23 mouse cellular contexts compared by ENCODE assay signal in genomic region chr5:114228901-114229300, GRCm38 (mm10). TPM values are rescaled to one million over a fixed set of nuclear protein-coding genes. Genes with fewer than 3 reads are reported as not detected.
"Had no signal": no experiment of that assay in that cellular context is flagged by ENCODE, and none has a peak within 500 bp of the region (broad histone marks: within the 10 kb centered on the region; RNA-seq: fewer than 3 reads in every experiment).

No protein-coding gene starts in this region.

- DNase-seq: liver, embryonic 13.5 days; liver, postnatal 0 days; lung, postnatal 14 days; retina, postnatal 1 day; right cerebral cortex, adult 18-20 months; right cerebral cortex, postnatal 25 days; right cerebral cortex, postnatal 4 days; spleen, adult 18-20 months; thymus, adult 18-20 months; thymus, postnatal 14 days; thymus, postnatal 36 days had no signal

- ATAC-seq: liver, postnatal 0 days; midbrain, embryonic 13.5 days; midbrain, embryonic 15.5 days had no signal

- H3K4me3 ChIP-seq: liver, embryonic 13.5 days; liver, embryonic 15.5 days; lung, embryonic 15.5 days; midbrain, embryonic 13.5 days; midbrain, embryonic 15.5 days; neural tube, embryonic 12.5 days; stomach, embryonic 15.5 days had no signal

- H3K36me3 ChIP-seq: liver, embryonic 13.5 days; liver, embryonic 15.5 days; lung, embryonic 15.5 days; midbrain, embryonic 13.5 days; midbrain, embryonic 15.5 days; neural tube, embryonic 12.5 days; stomach, embryonic 15.5 days had no signal

- H3K27me3 ChIP-seq: liver, embryonic 13.5 days; lung, embryonic 15.5 days; midbrain, embryonic 13.5 days; midbrain, embryonic 15.5 days; neural tube, embryonic 12.5 days; stomach, embryonic 15.5 days had no signal

- H3K9ac ChIP-seq: liver, embryonic 13.5 days; liver, embryonic 15.5 days; liver, postnatal 0 days; lung, embryonic 15.5 days; midbrain, embryonic 13.5 days; midbrain, embryonic 15.5 days; neural tube, embryonic 12.5 days; stomach, embryonic 15.5 days had no signal

- H3K9me3 ChIP-seq: lung, embryonic 15.5 days; stomach, embryonic 15.5 days had no signal

- H3K4me1 ChIP-seq: liver, embryonic 13.5 days; liver, embryonic 15.5 days; lung, embryonic 15.5 days; megakaryocyte, embryonic 14.5 days; midbrain, embryonic 13.5 days; midbrain, embryonic 15.5 days; neural tube, embryonic 12.5 days; stomach, embryonic 15.5 days had no signal

- H3K27ac ChIP-seq: liver, embryonic 13.5 days; liver, embryonic 15.5 days; lung, embryonic 15.5 days; macrophage; midbrain, embryonic 13.5 days; midbrain, embryonic 15.5 days; neural tube, embryonic 12.5 days; stomach, embryonic 15.5 days had no signal

- H3K4me2 ChIP-seq: liver, embryonic 11.5 days; liver, embryonic 13.5 days; liver, embryonic 15.5 days; lung, embryonic 15.5 days; midbrain, embryonic 11.5 days; midbrain, embryonic 13.5 days; midbrain, embryonic 15.5 days; neural tube, embryonic 12.5 days; stomach, embryonic 15.5 days had no signal

RNA-seq across cellular contexts. Expression of gene Foxn4, which starts 44.7 kb away (rescaled TPM):
- polyA plus RNA-seq: liver, embryonic 11.5 days; liver, embryonic 13.5 days; liver, embryonic 15.5 days; liver, postnatal 0 days; macrophage; neural tube, embryonic 14.5 days; small intestine, adult 2 months; stomach, embryonic 15.5 days had no signal
